Mouse (Mus musculus): ENCODE data around the gene Efcab6.

DNA sequence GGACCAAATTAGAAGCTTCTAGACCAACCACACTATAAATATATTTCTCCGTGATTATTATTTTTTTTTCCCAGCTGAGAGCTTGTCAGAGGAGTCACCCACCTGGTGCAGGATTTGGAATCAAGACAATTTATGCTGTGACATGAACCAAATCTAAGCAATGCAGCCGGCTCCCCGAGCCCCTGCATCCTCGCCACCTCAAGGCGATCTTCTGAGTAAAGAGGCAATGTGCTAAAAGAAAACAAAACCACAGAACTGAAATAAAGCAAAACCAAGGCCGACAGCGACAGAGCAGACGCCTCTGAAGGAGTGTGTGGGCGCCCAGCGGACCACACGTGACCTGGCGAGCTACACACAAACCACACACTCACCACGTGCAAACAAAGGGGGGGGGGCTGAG is 13.5 kb upstream of the Efcab6 start:
- no peak for TF ChIP-seq POLR2A (IDR thresholded peaks at IDR 0.05; ENCODE audit: low read depth, low read length)
- no peak for TF ChIP-seq TCF12 (IDR thresholded peaks at IDR 0.05; ENCODE audit: low read depth, low read length)
- no peak for TF ChIP-seq MAFK (IDR thresholded peaks at IDR 0.05; ENCODE audit: insufficient replicate concordance, low read length)
- TF ChIP-seq MAZ (IDR thresholded peaks at IDR 0.05; ENCODE audit: low read depth, low read length), result no peak
